In the genomic region with DNA sequence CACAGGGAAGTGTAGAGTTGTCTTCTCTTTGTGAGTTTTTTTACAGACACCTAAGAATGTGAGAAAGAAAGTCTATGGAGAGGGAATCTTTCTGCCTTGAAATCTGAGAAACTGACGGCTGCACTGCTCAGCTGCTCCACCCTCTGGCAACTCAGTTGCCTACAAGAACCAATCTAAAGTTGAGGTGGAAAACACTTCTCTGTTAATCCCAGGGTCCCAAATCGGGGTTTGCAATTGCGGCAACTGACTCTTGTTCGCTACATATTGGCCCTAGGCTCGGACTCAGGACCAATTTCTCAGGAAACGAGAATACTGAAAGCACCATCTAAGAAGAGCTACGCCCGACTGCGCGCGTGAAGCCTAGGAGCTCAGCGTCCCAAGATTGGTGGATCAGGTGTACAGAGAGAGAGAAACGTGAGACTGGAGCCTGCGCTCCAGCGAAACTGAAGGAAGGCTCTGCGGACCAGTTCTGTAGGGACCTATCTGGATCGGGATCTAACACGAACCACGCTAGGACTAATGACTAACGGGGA, we compare ENCODE assay signal across 8 mouse cellular contexts. TPM values are rescaled to one million over a fixed set of nuclear protein-coding genes. Genes with fewer than 3 reads are reported as not detected.
DNase-seq lines count a peak whose midpoint lies in the region; ATAC-seq lines count a peak whose summit lies in the region.

No protein-coding gene starts in this region.

- peak overlapping the region; percentile 42 to 49 for H3K4me3 ChIP-seq in heart, embryonic 14.5 days (ENCODE audit: control insufficient read depth in 1 of 2, insufficient read depth in 1 of 2, low read depth in 1 of 2, low read length in 2 of 2)
- H3K4me3 ChIP-seq in kidney, embryonic 16.5 days (ENCODE audit: low read length) = peak overlapping the region; percentile 37
- peak overlapping the region; percentile 37 for H3K4me3 ChIP-seq in liver, embryonic 13.5 days (replicated peaks)
- peak overlapping the region; percentile 37 for H3K4me3 ChIP-seq in neural tube, embryonic 12.5 days

- H3K9me3 ChIP-seq in heart, embryonic 14.5 days (ENCODE audit: control insufficient read depth, low read length) = no peaks in the 10 kb centered on the region
- H3K9me3 ChIP-seq in kidney, embryonic 16.5 days (ENCODE audit: low read length) = no peaks in the 10 kb centered on the region
- no peaks in the 10 kb centered on the region for H3K9me3 ChIP-seq in liver, embryonic 13.5 days (replicated peaks)
- H3K9me3 ChIP-seq in neural tube, embryonic 12.5 days = no peaks in the 10 kb centered on the region

- peaks cover 0 to 6% of the 10 kb centered on the region in 2 experiments; a peak in 1 of 4 replicates for H3K4me1 ChIP-seq in heart, embryonic 14.5 days (ENCODE audit: control insufficient read depth in 2 of 2, insufficient read depth in 2 of 2, low read length in 2 of 2)
- peaks cover 7% of the 10 kb centered on the region; the same call in 1 of the 2 replicates for H3K4me1 ChIP-seq in kidney, embryonic 16.5 days (ENCODE audit: insufficient read depth, low read length)
- H3K4me1 ChIP-seq in liver, embryonic 13.5 days (replicated peaks) = 0 out of 2 replicates have a peak, but pooled peaks cover 3% of the 10 kb centered on the region
- peaks cover 9% of the 10 kb centered on the region; the same call in 1 of the 2 replicates for H3K4me1 ChIP-seq in neural tube, embryonic 12.5 days

- DNase-seq in A20 (ENCODE audit: low read depth, low spot score) (peak; percentile 11), R1 (ENCODE audit: low read depth, low spot score) (peak; percentile 69)
- peak; percentile 59 for DNase-seq in embryo, embryonic 10 days (ENCODE audit: low spot score)
- DNase-seq in liver, embryonic 13.5 days = no peak
- no peak for DNase-seq in gastrocnemius, postnatal 4 days (ENCODE audit: low spot score in 2 of 2)

- peak; percentile 9; the same call in 1 of the 2 replicates for ATAC-seq in heart, embryonic 14.5 days (ENCODE audit: insufficient number of reproducible peaks, insufficient read depth, low FRiP score, low read depth)
- ATAC-seq in kidney, embryonic 16.5 days (ENCODE audit: low FRiP score, low TSS enrichment) = peak; percentile 73; the same call in 1 of the 2 replicates
- no peak for ATAC-seq in liver, embryonic 13.5 days (ENCODE audit: low read depth)
- peak; percentile 37; the same call in 1 of the 2 replicates for ATAC-seq in neural tube, embryonic 12.5 days (ENCODE audit: low FRiP score, low read depth)

- WGBS in heart, embryonic 14.5 days = under 1% methylated on average over 20 of the region's 20 CpGs
- under 1% methylated on average over 20 of the region's 20 CpGs for WGBS in kidney, embryonic 16.5 days
- 2% methylated on average over 20 of the region's 20 CpGs for WGBS in liver, embryonic 13.5 days (ENCODE audit: insufficient replicate concordance)
- WGBS in neural tube, embryonic 12.5 days = 1% methylated on average over 20 of the region's 20 CpGs

- peak overlapping the region; percentile 80 for H3K4me2 ChIP-seq in heart, embryonic 14.5 days (ENCODE audit: low read length)
- H3K4me2 ChIP-seq in kidney, embryonic 16.5 days (replicated peaks; ENCODE audit: low read depth, low read length) = peak overlapping the region; percentile 82
- H3K4me2 ChIP-seq in liver, embryonic 13.5 days = peak overlapping the region; percentile 53
- H3K4me2 ChIP-seq in neural tube, embryonic 12.5 days (replicated peaks) = peak overlapping the region; percentile 82

- H3K27me3 ChIP-seq in heart, embryonic 14.5 days (ENCODE audit: control insufficient read depth, insufficient read depth, low read length) = peaks cover 29% of the 10 kb centered on the region
- peaks cover 19% of the 10 kb centered on the region for H3K27me3 ChIP-seq in kidney, embryonic 16.5 days (ENCODE audit: insufficient read depth, low read length)
- peaks cover 52% of the 10 kb centered on the region for H3K27me3 ChIP-seq in liver, embryonic 13.5 days
- peaks cover 9% of the 10 kb centered on the region; the same call in 1 of the 2 replicates for H3K27me3 ChIP-seq in neural tube, embryonic 12.5 days (replicated peaks)

- no peaks in the 10 kb centered on the region for H3K36me3 ChIP-seq in heart, embryonic 14.5 days (ENCODE audit: control insufficient read depth, insufficient read depth, low read length)
- H3K36me3 ChIP-seq in kidney, embryonic 16.5 days (ENCODE audit: insufficient read depth, low read length) = no peaks in the 10 kb centered on the region
- no peaks in the 10 kb centered on the region for H3K36me3 ChIP-seq in liver, embryonic 13.5 days
- no peaks in the 10 kb centered on the region for H3K36me3 ChIP-seq in neural tube, embryonic 12.5 days

- peak overlapping the region; percentile 49 for H3K9ac ChIP-seq in heart, embryonic 14.5 days (ENCODE audit: low read length)
- no peak overlapping the region for H3K9ac ChIP-seq in kidney, embryonic 16.5 days (replicated peaks; ENCODE audit: low read length)
- H3K9ac ChIP-seq in liver, embryonic 13.5 days = no peak overlapping the region
- H3K9ac ChIP-seq in neural tube, embryonic 12.5 days = peak overlapping the region; percentile 49

- no peak overlapping the region for H3K27ac ChIP-seq in heart, embryonic 14.5 days (replicated peaks in 1 of 2; ENCODE audit: control insufficient read depth in 1 of 2, insufficient read depth in 1 of 2, low read depth in 2 of 2, low read length in 2 of 2)
- H3K27ac ChIP-seq in kidney, embryonic 16.5 days (ENCODE audit: low read length) = no peak overlapping the region
- no peak overlapping the region for H3K27ac ChIP-seq in liver, embryonic 13.5 days
- no peak overlapping the region for H3K27ac ChIP-seq in neural tube, embryonic 12.5 days

RNA-seq across cellular contexts. Expression of a gene that starts 0.5 kb away (rescaled TPM):
- polyA plus RNA-seq in heart, embryonic 14.5 days (2014; fragmentation: Nextera tagmentation; extraction: Ambion mirVana) = 6.0 and 8.7 TPM in 2 replicates
- 1.0 and 1.7 TPM in 2 replicates for polyA plus RNA-seq in kidney, embryonic 16.5 days (2015; fragmentation: Nextera tagmentation; extraction: Ambion mirVana)
- polyA plus RNA-seq in liver, embryonic 13.5 days (2015; fragmentation: Nextera tagmentation; extraction: Ambion mirVana) = not detected in 2 replicates
- 4.3 and 6.4 TPM in 2 replicates for polyA plus RNA-seq in neural tube, embryonic 12.5 days (2016; fragmentation: Nextera tagmentation; extraction: Ambion mirVana)
- not detected for total RNA-seq in gastrocnemius, postnatal 4 days (2021)

Comparison
In these comparisons a context has a peak if more than half of its experiments do, and no peak if none do; other contexts are left out.
1. DNase-seq: peak in A20 (single experiment), R1 (single experiment) and embryo, embryonic 10 days (single experiment); none in liver, embryonic 13.5 days (single experiment) and gastrocnemius, postnatal 4 days (0 of 2).
2. H3K9ac ChIP-seq: peak in heart, embryonic 14.5 days (single experiment) and neural tube, embryonic 12.5 days (single experiment); none in kidney, embryonic 16.5 days (single experiment) and liver, embryonic 13.5 days (single experiment).
3. Peak in every context shown above with its lines, with median percentiles within 50 percentile points of each other: H3K4me2 ChIP-seq and H3K4me3 ChIP-seq.